Mouse (Mus musculus): ENCODE measurements around the gene Hnrnpa1. TPM values are rescaled to one million over a fixed set of nuclear protein-coding genes. Genes with fewer than 3 reads are reported as not detected.
A peak's percentile ranks its signal among the peaks of the same experiment; 100 is the strongest.
"Not testable (repeated sequence)": the region's sequence is repeated elsewhere in the genome, so short reads cannot be mapped to it uniquely, and the experiment has no call there.

Gene Hnrnpa1
- polyA plus RNA-seq, 1 experiment from 2014 or later: 669 TPM

- H3K4me3 ChIP-seq (replicated peaks): no peak overlapping the region
- H3K36me3 ChIP-seq: 0 out of 2 replicates have a peak, but pooled peaks cover 3% of the 10 kb centered on the region
- WGBS: 38% methylated on average over 3 of the region's 3 CpGs
- no peaks in the 10 kb centered on the region for H3K9me3 ChIP-seq (replicated peaks)
- 0 out of 2 replicates have a peak, but pooled peaks have one; percentile 11 for ATAC-seq (ENCODE audit: insufficient number of reproducible peaks, low FRiP score, low TSS enrichment, low read depth)
- H3K27me3 ChIP-seq: no peaks in the 10 kb centered on the region
- H3K4me2 ChIP-seq (replicated peaks): no peak overlapping the region
- H3K27ac ChIP-seq (replicated peaks): peak overlapping the region; percentile 71; the same call in 1 of the 2 replicates
- H3K4me1 ChIP-seq: peaks cover 5% of the 10 kb centered on the region
- H3K9ac ChIP-seq: no peak overlapping the region
Observed at GRCm38 (mm10) chr15:103220785-103221184, 19.4 kb upstream of the Hnrnpa1 start.

- 72% methylated on average over 1 of the region's 1 CpGs for WGBS
- no peak overlapping the region for H3K4me2 ChIP-seq (replicated peaks)
- no peak overlapping the region for H3K4me3 ChIP-seq (replicated peaks)
- H3K27ac ChIP-seq (replicated peaks): no peak overlapping the region
- no peak for ATAC-seq (ENCODE audit: insufficient number of reproducible peaks, low FRiP score, low TSS enrichment, low read depth)
- H3K27me3 ChIP-seq: no peaks in the 10 kb centered on the region
- 0 out of 2 replicates have a peak, but pooled peaks cover 3% of the 10 kb centered on the region for H3K36me3 ChIP-seq
- no peaks in the 10 kb centered on the region for H3K4me1 ChIP-seq
- H3K9ac ChIP-seq: no peak overlapping the region
- no peaks in the 10 kb centered on the region for H3K9me3 ChIP-seq (replicated peaks)
Observed at GRCm38 (mm10) chr15:103221386-103221785, 18.8 kb upstream of the Hnrnpa1 start.

DNA sequence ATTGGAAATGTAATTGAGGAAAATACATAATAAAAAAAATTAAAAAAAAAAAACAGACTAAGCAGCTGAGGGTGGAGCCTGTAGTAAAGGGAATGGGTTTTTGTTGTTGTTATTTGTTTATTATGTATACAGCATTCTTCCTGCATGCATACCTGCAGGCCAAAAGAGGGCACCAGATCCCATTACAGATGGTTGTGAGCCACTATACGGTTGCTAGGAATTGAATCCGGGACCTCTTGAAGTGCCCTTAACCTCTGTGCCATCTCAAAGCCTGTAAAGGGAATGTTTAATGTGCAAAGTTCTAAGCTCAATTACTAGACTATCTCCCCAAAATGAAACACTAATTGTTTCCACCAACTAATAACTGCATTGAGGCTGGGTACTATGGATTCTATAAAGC lies 16.1 kb upstream of the Hnrnpa1 start:
- ATAC-seq (ENCODE audit: insufficient number of reproducible peaks, low FRiP score, low TSS enrichment, low read depth): no peak
- 83% methylated on average over 2 of the region's 2 CpGs for whole genome bisulfite sequencing
- Histone ChIP-seq H3K4me2 (replicated peaks) (no peak overlapping the region), H3K27me3 (no peaks in the 10 kb centered on the region), H3K9me3 (replicated peaks) (no peaks in the 10 kb centered on the region), H3K4me1 (peaks cover 10% of the 10 kb centered on the region; the same call in 1 of the 2 replicates), H3K27ac (replicated peaks) (no peak overlapping the region), H3K4me3 (replicated peaks) (no peak overlapping the region), H3K9ac (no peak overlapping the region), H3K36me3 (0 out of 2 replicates have a peak, but pooled peaks cover under 1% of the 10 kb centered on the region)

DNA sequence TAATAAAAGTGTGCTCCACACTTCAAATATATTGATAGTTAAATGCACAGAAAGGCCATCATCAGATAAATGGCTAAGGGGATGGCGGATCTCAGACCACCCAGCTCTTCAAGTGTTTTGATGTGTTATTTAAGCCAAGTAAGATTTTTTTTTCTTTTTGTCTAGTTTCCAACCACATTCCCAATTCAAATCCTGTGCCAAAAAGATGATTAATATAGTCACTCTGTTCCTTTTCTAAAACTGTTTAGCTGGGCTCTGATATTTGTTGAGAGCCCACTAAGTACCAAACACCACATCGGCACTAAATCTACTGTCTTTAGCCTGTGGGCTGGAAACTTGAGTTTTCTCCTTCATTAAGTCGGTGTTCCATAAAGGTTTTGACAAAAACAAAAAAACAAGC lies 13.2 kb upstream of the Hnrnpa1 start:
- no peak for ATAC-seq (ENCODE audit: insufficient number of reproducible peaks, low FRiP score, low TSS enrichment, low read depth)
- Histone ChIP-seq H3K4me2 (replicated peaks) (no peak overlapping the region), H3K4me3 (replicated peaks) (no peak overlapping the region), H3K27me3 (no peaks in the 10 kb centered on the region), H3K9me3 (replicated peaks) (no peaks in the 10 kb centered on the region), H3K27ac (replicated peaks) (no peak overlapping the region), H3K36me3 (no peaks in the 10 kb centered on the region), H3K9ac (no peak overlapping the region), H3K4me1 (peaks cover 10% of the 10 kb centered on the region; the same call in 1 of the 2 replicates)
- WGBS: 83% methylated on average over 3 of the region's 3 CpGs

GRCm38 (mm10) chr15:103227572-103227971 lies 12.7 kb upstream of the Hnrnpa1 start:
- no peak overlapping the region for H3K4me3 ChIP-seq (replicated peaks)
- H3K27ac ChIP-seq (replicated peaks): no peak overlapping the region
- peaks cover 10% of the 10 kb centered on the region; the same call in 1 of the 2 replicates for H3K4me1 ChIP-seq
- no peaks in the 10 kb centered on the region for H3K9me3 ChIP-seq (replicated peaks)
- H3K9ac ChIP-seq: no peak overlapping the region
- WGBS: 67% methylated on average over 2 of the region's 2 CpGs
- H3K27me3 ChIP-seq: no peaks in the 10 kb centered on the region
- no peak overlapping the region for H3K4me2 ChIP-seq (replicated peaks)
- no peaks in the 10 kb centered on the region for H3K36me3 ChIP-seq
- ATAC-seq (ENCODE audit: insufficient number of reproducible peaks, low FRiP score, low TSS enrichment, low read depth): no peak

DNA sequence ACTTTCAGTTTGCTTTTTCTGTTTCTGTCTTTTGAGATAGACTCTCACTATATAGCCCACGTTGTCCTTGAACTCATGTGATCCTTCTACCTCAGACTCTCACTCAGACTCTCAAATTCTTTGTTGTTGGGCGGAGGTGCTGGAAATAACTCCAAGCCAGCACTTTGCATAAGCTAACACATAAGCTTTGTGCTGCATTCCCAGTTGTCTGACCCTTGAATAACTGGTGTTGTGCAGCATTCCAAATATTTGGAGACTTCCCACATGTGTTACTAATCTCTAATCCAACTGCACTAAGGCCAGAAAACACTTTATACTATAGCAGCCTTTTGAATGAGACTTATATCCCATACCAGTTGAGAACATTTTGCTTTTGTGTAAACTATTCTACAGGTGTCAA lies 11.3 kb upstream of the Hnrnpa1 start:
- WGBS: 64% methylated on average over 2 of the region's 2 CpGs
- peaks cover 10% of the 10 kb centered on the region; the same call in 1 of the 2 replicates for H3K4me1 ChIP-seq
- H3K4me2 ChIP-seq (replicated peaks): no peak overlapping the region
- ATAC-seq (ENCODE audit: insufficient number of reproducible peaks, low FRiP score, low TSS enrichment, low read depth): no peak
- H3K27ac ChIP-seq (replicated peaks): peak overlapping the region; percentile 4; the same call in 1 of the 2 replicates
- H3K9me3 ChIP-seq (replicated peaks): no peaks in the 10 kb centered on the region
- H3K36me3 ChIP-seq: no peaks in the 10 kb centered on the region
- H3K27me3 ChIP-seq: no peaks in the 10 kb centered on the region
- no peak overlapping the region for H3K4me3 ChIP-seq (replicated peaks)
- no peak overlapping the region for H3K9ac ChIP-seq

DNA sequence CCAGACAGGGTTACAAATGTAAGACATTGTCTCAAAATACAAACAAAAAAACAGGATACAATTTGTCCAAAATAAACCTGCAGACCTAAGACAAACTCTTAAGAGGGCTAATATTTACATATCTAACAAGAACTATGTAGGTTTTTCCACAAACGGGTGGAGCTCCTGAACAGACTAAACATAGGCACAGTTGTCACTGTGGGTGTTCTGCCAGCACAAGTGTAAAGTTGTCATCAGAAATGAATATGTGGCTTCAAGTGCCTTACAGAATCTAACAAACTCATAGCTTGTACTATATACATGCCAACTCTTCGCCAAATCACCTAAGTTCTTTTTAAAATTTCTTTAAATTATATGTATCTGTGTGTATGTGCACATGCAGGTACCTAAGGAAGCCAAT lies 7.1 kb upstream of the Hnrnpa1 start:
- H3K9ac ChIP-seq: no peak overlapping the region
- ATAC-seq (ENCODE audit: insufficient number of reproducible peaks, low FRiP score, low TSS enrichment, low read depth): no peak

GRCm38 (mm10) chr15:103237295-103237694 lies 2.9 kb upstream of the Hnrnpa1 start:
- H3K4me2 ChIP-seq (replicated peaks): no peak overlapping the region
- no peak overlapping the region for H3K27ac ChIP-seq (replicated peaks)
- peaks cover 20% of the 10 kb centered on the region for H3K36me3 ChIP-seq
- no peak overlapping the region for H3K4me3 ChIP-seq (replicated peaks)
- no peaks in the 10 kb centered on the region for H3K9me3 ChIP-seq (replicated peaks)
- H3K4me1 ChIP-seq: peaks cover 3% of the 10 kb centered on the region
- 93% methylated on average over 7 of the region's 7 CpGs for WGBS
- H3K27me3 ChIP-seq: no peaks in the 10 kb centered on the region
- no peak overlapping the region for H3K9ac ChIP-seq
- no peak for ATAC-seq (ENCODE audit: insufficient number of reproducible peaks, low FRiP score, low TSS enrichment, low read depth)

More for the DNA sequence above, 7.1 kb upstream of the Hnrnpa1 start:
- no peaks in the 10 kb centered on the region for H3K9me3 ChIP-seq (replicated peaks)
- no peak overlapping the region for H3K4me2 ChIP-seq (replicated peaks)
- no peaks in the 10 kb centered on the region for H3K4me1 ChIP-seq
- H3K4me3 ChIP-seq (replicated peaks): no peak overlapping the region
- no peaks in the 10 kb centered on the region for H3K27me3 ChIP-seq
- no peak overlapping the region for H3K27ac ChIP-seq (replicated peaks)
- peaks cover 14% of the 10 kb centered on the region for H3K36me3 ChIP-seq
- 76% methylated on average over 2 of the region's 2 CpGs for WGBS

DNA sequence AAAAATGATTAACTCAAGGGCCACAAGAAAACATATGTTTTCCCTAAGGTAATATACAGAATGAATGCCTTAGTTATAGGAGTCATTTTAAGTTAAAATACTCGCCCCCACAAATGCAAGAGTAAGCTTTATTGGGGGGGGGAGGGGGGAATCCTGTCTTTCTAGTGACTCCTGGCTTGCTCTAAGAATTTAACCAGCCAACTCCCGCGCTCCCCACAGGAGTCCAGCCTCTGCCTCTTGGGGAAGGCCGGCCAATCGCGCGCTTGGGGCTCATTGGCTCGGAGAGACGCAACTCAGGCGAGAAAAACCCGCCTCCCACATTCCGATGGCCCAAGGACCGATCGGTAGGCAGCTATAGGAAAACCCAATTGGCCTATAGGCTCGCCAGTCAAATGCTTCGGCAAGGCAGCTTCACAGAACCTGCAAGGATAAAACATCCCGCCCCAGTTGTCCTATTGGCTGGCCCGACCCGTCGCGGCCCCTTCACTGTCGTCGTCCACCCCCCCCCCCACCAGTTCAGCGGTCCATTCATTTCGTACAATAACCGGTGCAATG lies 1.0 kb upstream of the Hnrnpa1 start:
- ATAC-seq (ENCODE audit: insufficient number of reproducible peaks, low FRiP score, low TSS enrichment, low read depth): peak; percentile 91
- H3K27me3 ChIP-seq: no peaks in the 10 kb centered on the region
- H3K36me3 ChIP-seq: peaks cover 38% of the 10 kb centered on the region
- peak overlapping the region; percentile 94 for H3K27ac ChIP-seq (replicated peaks)
- no peaks in the 10 kb centered on the region for H3K9me3 ChIP-seq (replicated peaks)
- H3K4me1 ChIP-seq: peaks cover 15% of the 10 kb centered on the region
- under 1% methylated on average over 26 of the region's 26 CpGs for WGBS
- H3K9ac ChIP-seq: peak overlapping the region; percentile 33
- peak overlapping the region; percentile 72 for H3K4me3 ChIP-seq (replicated peaks)
- H3K4me2 ChIP-seq (replicated peaks): peak overlapping the region; percentile 55

DNA sequence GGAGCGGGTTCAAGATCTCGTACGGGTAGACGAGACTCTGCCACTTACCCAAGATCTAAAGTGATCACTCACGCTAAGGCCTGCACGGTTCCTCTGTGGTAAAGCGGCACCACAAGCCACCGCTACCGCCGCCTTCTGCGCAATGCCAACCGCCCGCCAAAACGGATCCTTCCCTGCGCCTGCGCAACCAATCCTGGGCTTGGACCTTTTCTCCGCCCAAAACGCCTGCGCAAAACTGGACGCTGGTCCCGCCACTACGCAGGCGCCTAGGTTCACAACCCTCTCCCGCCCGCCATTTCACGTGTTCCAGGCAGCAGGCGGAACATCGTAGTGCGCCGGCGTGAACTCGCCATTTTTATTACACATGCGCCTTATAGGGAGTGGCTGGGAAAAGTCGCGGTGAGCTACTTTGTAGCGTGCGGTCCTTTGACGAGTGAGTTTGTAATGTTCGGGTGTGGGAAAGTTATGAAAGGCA lies 510 bp upstream of the Hnrnpa1 start, which contains the start of gene Cbx5:
Gene Cbx5 (minus strand): TSS at position 132 of the 475 bp plus-strand sequence.
- H3K36me3 ChIP-seq: peaks cover 35% of the 10 kb centered on the region
- peak within 1 kb of the TSS; percentile 72 for H3K4me3 ChIP-seq (replicated peaks)
- no peaks in the 10 kb centered on the region for H3K9me3 ChIP-seq (replicated peaks)
- H3K27ac ChIP-seq (replicated peaks): peak within 1 kb of the TSS; percentile 94
- no peaks in the 10 kb centered on the region for H3K27me3 ChIP-seq
- H3K4me1 ChIP-seq: peaks cover 15% of the 10 kb centered on the region
- peak within 1 kb of the TSS; percentile 73 for H3K4me2 ChIP-seq (replicated peaks)
- ATAC-seq (ENCODE audit: insufficient number of reproducible peaks, low FRiP score, low TSS enrichment, low read depth): peak; percentile 94
- peak within 1 kb of the TSS; percentile 75 for H3K9ac ChIP-seq
- WGBS: under 1% methylated on average over 39 of the region's 39 CpGs

- not testable (repeated sequence) for H3K9me3 ChIP-seq (replicated peaks); ATAC-seq (ENCODE audit: insufficient number of reproducible peaks, low FRiP score, low TSS enrichment, low read depth); H3K27me3 ChIP-seq
- H3K36me3 ChIP-seq: peaks cover 39% of the 10 kb centered on the region
- WGBS: 5% methylated on average over 12 of the region's 12 CpGs
- H3K9ac ChIP-seq: peak overlapping the region; percentile 75
- H3K4me1 ChIP-seq: peaks cover 18% of the 10 kb centered on the region
- peak overlapping the region; percentile 94 for H3K27ac ChIP-seq (replicated peaks)
- H3K4me3 ChIP-seq (replicated peaks): peak overlapping the region; percentile 72
- H3K4me2 ChIP-seq (replicated peaks): peak overlapping the region; percentile 73
Observed at GRCm38 (mm10) chr15:103241071-103242018, 1.1 kb downstream of the Hnrnpa1 start.

Data from embryonic facial prominence, embryonic 15.5 days (tissue).